Mouse (Mus musculus) midbrain, embryonic 14.5 days (tissue): ENCODE results near the gene Mup9. TPM values are rescaled to one million over a fixed set of nuclear protein-coding genes. Genes with fewer than 3 reads are reported as not detected.
"Not testable (repeated sequence)": the region's sequence is repeated elsewhere in the genome, so short reads cannot be mapped to it uniquely, and the experiment has no call there.

Experiments
- ATAC-seq: fragments of 200-750 bp; cut with Nextera tagmentation; 2 replicates; pipeline ENCODE4 v1.8.0; 2017; ENCODE audit warnings: moderate number of reproducible peaks, moderate library complexity; ENCODE audit not compliant: low FRiP score, low TSS enrichment
- DNase-seq: peaks from one replicate; pipeline ENCODE4 v3.0.0-alpha.2; 2015
- H3K27ac ChIP-seq: fragments of 300-500 bp; sonication (generic); replicated peaks from 2 replicates; pipeline ENCODE4 v1.5.1; 2014; ENCODE audit warnings: mild to moderate bottlenecking, low read depth, low read length, moderate library complexity
- H3K27me3 ChIP-seq: fragments of 300-500 bp; sonication (generic); 2 replicates; pipeline ENCODE4 v1.6.1; 2014; ENCODE audit warnings: low read length, control low read depth, mixed read lengths; ENCODE audit not compliant: control insufficient read depth, insufficient read depth
- H3K36me3 ChIP-seq: fragments of 300-500 bp; sonication (generic); 2 replicates; pipeline ENCODE4 v1.6.1; 2014; ENCODE audit warnings: low read length, control low read depth; ENCODE audit not compliant: control insufficient read depth, insufficient read depth
- H3K4me1 ChIP-seq: fragments of 300-500 bp; sonication (generic); 2 replicates; pipeline ENCODE4 v1.6.1; 2014; ENCODE audit warnings: mild to moderate bottlenecking, antibody characterized with exemption, low read length, control low read depth; ENCODE audit not compliant: control insufficient read depth, insufficient read depth
- H3K4me2 ChIP-seq: fragments of 300-500 bp; sonication (generic); 2 replicates; pipeline ENCODE4 v1.6.1; 2014; ENCODE audit warnings: mild to moderate bottlenecking, low read length, moderate library complexity
- H3K4me3 ChIP-seq: fragments of 300-500 bp; sonication (generic); replicated peaks from 2 replicates; pipeline ENCODE4 v1.5.1; 2014; ENCODE audit warnings: low read depth, low read length
- H3K9ac ChIP-seq: fragments of 300-500 bp; sonication (generic); replicated peaks from 2 replicates; pipeline ENCODE4 v1.6.1; 2014; ENCODE audit warnings: mild to moderate bottlenecking, low read length, moderate library complexity
- H3K9me3 ChIP-seq: fragments of 300-500 bp; sonication (generic); 2 replicates; pipeline ENCODE4 v1.6.1; 2016; ENCODE audit warnings: low read length, control low read depth, mixed read lengths; ENCODE audit not compliant: control insufficient read depth
- WGBS: fragments of 180-500 bp; shearing (Covaris S2); extraction: QIAGEN DNeasy Blood & Tissue Kit; methylation state at CpG from one replicate; pipeline ENCODE4 v1.1.7; 2014; 5-methylcytosine and 5-hydroxymethylcytosine counted together
- polyA plus RNA-seq: library from polyadenylated mRNA; unstranded; fragments of >200 nt; fragmentation: Nextera tagmentation; extraction: Ambion mirVana; gene quantifications from 2 replicates; pipeline ENCODE4 v1.2.1, GENCODE M21; 2014

Gene Mup9
- not detected in 2 replicates for polyA plus RNA-seq

- not testable (repeated sequence) for H3K27me3 ChIP-seq, H3K4me2 ChIP-seq, DNase-seq, H3K9ac ChIP-seq, H3K27ac ChIP-seq, H3K9me3 ChIP-seq, H3K4me1 ChIP-seq, H3K36me3 ChIP-seq, ATAC-seq, H3K4me3 ChIP-seq
- WGBS = 69% methylated on average over 3 of the region's 3 CpGs
These were observed at the start of gene Mup9 for GRCm38 (mm10) chr4:60421852-60422251. Mup9 (minus strand) TSS chr4:60421952.

Other genes with a start within 250 kb of the Mup9 start
- gene Mup8, start 199.4 kb downstream of the Mup9 start, polyA plus RNA-seq = not detected in 2 replicates
- gene Mup1, start 80.0 kb upstream of the Mup9 start, polyA plus RNA-seq = not detected in 2 replicates
- gene Mup10, start 160.2 kb upstream of the Mup9 start, polyA plus RNA-seq = not detected in 2 replicates
- gene Mup11, start 240.5 kb upstream of the Mup9 start, polyA plus RNA-seq = not detected in 2 replicates